Mouse (Mus musculus) left cerebral cortex, postnatal 4 days (tissue): ENCODE results near the gene Mgat5. TPM values are rescaled to one million over a fixed set of nuclear protein-coding genes. Genes with fewer than 3 reads are reported as not detected.

ENCODE experiments used
- DNase-seq: peaks from one replicate; pipeline ENCODE4 v3.0.0-alpha.2; 2022
- intact Hi-C: fragments of 180-260 bp; cut with DNase I; formaldehyde crosslinking; loops from one replicate; pipeline ENCODE4 v1.15.1; 2025
- total RNA-seq, 2 experiments: library from RNA; stranded (reverse); gene quantifications; 2 replicates each; pipeline ENCODE4 v1.2.3; 2021

The Mgat5 gene
- total RNA-seq, 2 experiments from 2014 or later, result 48.2 to 48.9 TPM

DNA sequence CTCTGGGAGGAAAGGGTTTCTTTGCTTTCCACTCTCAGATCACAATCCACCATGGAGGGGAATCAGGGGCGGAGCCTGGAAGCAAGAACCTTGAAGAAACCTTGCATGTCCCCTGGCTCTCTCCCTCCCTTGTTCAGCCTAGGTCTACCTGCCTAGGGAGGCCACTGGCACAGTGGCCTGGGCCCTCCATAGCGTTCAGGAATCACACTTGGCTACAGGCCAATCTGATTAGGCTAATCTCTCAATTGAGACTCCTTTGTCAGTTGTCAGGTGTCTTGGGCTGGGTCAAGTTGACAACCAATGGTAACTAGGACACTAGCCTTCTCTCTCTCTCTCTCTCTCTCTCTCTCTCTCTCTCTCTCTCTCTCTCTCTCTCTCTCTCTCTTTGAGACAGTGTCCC is 12.2 kb downstream of the Mgat5 start:
- no peak for DNase-seq
- intact Hi-C loops, result no loop called here

DNA sequence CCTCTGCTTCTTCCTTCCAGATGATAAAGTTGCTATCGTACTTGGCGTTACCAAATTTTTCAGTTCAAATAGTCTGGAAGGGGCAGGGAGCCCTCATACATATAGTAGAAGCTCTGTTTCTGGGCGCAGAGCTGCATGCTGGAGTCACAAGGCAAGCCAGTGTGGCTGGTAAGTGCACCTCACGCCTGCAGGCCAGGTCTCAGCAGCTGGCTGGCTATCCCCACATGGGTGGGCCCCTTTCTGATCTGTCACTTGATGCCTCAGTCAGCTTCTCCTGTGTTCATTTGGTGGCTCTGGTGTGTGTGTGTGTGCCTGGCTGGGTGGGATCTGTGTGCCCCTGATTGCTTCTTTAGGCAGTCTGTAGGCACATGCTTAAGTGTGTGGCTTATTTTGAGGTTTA is 12.8 kb downstream of the Mgat5 start:
- DNase-seq, result no peak
- intact Hi-C loops, result no loop called here

DNA sequence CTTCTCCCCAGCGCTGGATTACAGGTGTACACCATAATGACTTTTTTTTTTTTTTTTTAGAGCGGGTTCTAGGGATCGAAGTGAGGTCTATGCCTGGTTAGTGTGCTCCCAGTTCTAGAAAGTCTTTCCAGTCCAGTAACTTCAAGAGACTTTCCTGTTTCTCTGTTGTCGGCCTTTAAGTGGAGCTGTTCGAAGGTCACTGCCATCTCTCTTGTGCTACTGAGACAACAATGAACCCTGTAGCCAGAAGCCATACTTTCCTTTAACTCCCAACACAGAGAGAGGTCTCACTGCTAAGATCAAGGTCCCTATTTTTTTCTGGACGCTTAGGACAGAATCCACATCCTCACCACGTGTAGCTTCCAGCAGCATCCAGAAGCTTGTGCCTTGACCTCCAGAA is 13.4 kb downstream of the Mgat5 start:
- intact Hi-C loops, result no loop called here
- no peak for DNase-seq

DNA sequence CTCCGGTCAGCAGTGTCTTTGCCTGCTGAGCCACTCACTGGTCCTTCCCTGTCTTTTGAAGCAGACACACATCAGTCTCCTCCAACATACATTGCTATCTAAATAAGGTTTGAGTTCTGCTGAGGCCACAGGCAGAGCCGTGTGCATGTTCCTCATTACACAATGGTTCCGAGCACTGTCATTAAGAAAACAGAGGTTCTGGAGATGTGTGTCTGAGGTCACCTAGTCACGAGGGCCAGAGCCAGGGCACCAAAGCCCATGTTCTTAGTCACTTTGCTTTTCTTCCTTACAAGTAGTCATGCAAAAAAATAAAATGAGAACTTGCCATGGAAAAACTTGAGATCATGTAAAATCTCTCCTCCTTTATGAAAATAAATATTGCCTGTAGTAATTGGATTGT is 14.3 kb downstream of the Mgat5 start:
- intact Hi-C loops, result no loop called here
- no peak for DNase-seq

DNA sequence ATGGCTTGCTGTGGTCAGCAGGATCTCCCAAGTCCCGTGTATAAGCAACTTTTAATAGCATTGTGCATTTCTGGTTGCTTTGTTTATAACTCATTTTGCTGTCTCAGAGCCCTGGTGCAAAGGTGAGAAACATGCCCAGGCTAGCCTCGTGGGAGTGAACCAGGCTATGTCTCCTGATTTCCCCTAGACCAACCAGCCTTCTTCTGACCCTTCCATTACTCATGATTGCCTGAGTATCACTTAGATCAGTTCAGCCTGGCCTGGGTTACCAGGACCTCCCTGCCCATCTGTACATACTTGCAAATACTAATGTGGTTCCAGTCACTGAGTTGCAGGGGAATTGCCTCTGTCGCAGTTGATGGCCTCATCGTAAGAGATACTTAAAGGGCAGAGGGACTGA is 14.8 kb downstream of the Mgat5 start:
- intact Hi-C loops, result no loop called here
- DNase-seq, result no peak

DNA sequence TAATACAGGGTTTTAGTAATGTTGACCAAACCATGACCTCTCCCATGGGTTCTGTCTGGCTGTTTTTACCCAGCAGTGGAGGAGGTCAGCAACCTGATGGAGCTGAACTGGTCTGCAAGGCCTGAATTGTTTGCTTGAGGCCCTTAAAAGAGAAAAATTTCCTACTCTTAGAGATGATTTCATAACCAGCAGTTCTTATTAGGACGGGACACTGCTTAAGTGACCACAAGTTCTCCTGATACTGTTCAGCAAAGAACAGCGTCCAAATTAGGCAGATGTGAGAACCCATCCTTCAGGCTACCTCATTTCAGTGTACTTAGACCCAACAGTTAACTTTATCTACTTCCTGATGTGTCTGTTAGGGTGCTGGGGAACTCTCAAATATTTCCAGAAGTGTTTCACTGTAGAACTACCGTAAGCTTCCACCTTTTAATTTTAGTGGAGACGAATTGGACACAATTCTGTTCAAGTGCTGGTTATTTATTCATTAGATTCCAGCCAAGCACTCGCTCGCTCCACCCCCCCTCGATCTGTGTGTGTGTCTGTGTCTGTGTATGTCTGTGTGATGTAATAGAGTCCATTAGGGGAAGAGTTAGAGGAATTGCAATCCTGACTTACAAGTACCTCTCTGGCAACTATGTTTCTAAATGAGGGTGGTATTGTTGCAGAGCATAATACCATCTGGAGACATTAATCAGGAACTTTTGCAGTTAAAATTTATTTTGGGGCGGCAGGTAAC is 17.4 kb downstream of the Mgat5 start:
- no peak for DNase-seq
- intact Hi-C loops, result no loop called here

DNA sequence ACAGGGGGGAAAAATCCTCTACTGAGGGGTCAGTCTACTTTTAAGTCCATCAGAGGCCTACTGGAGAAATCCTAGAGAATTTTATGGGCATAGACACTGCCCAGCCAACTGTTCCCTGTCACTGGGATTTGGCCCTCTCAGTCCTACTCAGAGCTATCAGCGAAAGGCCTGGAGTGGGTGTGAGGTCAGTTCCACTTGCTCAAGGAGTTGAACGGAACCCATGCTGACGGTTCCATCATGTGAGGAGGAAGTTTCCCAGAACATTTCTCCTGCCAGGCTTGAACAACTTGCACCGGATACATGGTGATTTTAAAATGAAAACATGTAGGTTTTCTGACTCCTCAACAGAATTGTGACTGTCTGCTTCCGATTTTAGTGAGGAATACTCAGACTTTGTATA is 20.2 kb downstream of the Mgat5 start:
- intact Hi-C loops, result no loop called here
- no peak for DNase-seq

DNA sequence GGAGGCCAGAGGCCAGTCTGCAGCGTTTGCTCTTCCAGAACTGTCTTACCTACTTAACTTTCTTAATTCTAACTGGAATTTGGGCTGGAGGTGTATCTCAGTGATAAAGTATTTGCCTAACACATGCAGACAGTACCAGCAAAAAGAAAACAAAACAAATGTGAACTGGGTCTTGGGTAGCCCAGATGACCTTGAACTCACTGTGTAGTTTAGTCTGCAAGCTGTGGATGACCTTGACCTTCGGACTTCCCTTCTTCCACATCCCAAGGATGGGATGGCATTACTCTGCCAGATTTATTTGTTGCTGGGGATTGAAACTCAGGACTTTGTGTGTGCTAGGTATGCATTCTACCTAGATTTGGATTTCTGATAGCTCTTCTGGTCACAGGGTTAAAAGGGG is 24.2 kb downstream of the Mgat5 start:
- DNase-seq, result no peak
- intact Hi-C loops, result no loop called here

DNA sequence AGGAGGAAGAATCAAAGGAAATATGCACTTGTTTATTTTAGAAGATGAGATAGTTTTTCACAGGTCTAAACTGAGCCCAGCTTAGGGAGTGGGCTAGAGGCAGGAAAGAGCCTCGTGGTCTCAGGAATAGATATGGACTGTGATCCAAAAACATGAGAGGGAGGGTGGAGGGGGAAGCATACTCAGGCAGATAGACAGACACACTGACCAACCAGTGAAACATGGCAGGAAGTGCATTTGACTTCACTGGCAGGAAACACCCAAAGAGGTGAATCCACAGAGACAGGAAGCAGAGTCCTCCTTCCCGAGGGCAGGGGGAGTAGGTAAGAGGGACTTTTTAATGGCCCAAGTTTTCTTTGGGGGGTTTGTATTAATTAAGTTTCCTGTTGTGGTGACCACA is 25.7 kb downstream of the Mgat5 start:
- no peak for DNase-seq
- intact Hi-C loops, result no loop called here

DNA sequence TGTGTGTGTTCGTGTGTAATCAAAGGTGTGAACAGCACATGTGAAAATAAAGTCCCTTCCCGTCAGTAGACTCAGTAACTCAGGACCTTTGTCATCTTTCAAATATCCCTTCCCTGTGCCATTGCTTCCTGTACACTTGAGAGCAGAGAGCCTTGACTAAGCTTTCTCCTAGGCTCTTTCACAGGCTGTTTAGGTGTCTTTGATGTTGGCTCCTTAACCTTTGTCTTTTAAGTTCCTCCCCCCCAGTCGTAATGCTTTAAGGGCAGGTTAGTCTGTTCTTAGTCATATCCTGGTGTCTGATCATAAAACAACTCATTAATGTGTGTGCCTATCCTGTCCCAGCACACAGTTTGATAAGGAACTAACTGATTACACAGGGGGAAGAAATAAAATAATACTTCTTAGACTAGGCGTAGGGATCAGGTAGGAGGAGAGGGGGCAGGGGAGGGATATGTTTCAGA is 28.4 kb downstream of the Mgat5 start:
- intact Hi-C loops, result no loop called here
- no peak for DNase-seq

DNA sequence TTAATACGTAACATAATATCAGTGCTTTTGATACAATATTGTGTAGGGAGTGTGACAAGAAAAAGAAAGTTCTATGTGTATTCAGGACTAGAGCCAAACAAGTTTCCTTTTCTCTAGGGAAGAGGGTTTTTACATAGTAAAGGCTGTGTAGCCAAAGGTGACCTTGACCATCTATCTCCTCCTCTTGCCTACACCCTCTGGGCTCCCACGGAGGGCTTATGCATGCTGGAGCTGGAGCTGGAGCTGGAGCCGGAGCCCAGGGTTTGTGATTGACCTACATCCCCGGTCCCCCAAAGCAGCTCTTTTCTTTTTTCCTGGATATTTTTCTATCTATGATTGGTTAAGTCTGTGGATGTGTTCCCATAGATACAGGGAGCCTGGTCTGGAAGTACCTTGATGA is 30.3 kb downstream of the Mgat5 start:
- no peak for DNase-seq
- intact Hi-C loops, result no loop called here

DNA sequence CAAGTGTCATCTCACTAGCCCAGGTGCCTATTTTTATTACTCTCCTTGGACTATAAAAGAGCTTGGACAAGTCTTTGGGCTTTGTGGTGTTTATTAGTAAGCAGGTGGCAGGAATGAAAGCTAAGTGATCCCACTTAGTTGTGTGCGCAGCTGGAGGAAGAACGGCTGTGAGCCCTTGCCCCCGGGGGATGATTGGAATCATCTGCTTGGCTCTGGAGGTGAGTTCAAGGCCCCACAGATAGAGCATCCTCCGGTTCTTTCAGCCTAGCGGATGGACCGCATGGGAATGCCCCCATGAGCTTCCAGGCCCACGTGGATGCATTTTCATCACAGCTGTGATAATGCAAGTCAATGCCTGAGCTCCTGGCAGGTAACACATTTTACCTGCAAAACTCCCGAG is 31.6 kb downstream of the Mgat5 start:
- DNase-seq, result no peak
- intact Hi-C loops, result no loop called here

DNA sequence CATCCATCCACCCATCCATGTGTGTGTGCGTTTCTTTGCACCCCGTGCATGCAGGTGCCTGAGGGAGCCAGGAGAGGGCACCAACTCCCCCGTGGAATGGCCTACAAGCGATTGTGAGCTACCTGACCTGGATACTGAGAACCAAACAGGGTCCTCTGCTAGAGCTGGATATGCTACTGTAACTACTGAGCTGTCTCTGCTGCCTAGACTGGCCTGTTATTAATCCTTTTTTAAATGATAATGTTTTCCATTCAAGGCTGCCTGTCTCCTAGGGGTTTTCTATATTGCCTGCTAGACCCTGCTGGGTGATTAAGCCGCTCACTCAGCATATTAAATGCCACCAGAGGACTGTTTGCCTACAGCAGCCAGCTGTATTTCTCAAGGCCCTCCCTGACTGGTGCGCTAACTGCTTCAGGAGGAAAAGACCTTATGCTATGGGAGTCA is 34.1 kb downstream of the Mgat5 start:
- intact Hi-C loops, result no loop called here
- no peak for DNase-seq

DNA sequence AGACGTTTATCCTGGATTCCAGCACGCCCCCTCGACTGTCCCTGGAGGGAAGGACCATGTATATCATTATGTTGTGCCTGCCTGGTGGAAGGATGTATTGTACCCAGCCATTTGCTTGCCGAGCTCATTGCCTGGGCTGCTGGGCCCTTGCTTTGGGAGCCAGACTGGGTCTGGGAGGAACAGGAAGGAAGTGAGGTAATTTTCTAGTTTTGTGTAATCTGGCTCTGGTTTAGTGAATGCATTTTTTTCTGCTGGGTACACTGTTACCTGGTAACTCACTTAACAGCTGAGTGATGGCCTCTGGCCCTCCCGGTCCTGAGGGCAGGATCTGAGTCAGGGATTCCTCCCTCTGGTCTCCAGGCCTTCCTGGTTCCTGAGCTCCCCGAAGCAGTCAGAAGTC is 35.1 kb downstream of the Mgat5 start:
- DNase-seq, result no peak
- intact Hi-C loops, result no loop called here

DNA sequence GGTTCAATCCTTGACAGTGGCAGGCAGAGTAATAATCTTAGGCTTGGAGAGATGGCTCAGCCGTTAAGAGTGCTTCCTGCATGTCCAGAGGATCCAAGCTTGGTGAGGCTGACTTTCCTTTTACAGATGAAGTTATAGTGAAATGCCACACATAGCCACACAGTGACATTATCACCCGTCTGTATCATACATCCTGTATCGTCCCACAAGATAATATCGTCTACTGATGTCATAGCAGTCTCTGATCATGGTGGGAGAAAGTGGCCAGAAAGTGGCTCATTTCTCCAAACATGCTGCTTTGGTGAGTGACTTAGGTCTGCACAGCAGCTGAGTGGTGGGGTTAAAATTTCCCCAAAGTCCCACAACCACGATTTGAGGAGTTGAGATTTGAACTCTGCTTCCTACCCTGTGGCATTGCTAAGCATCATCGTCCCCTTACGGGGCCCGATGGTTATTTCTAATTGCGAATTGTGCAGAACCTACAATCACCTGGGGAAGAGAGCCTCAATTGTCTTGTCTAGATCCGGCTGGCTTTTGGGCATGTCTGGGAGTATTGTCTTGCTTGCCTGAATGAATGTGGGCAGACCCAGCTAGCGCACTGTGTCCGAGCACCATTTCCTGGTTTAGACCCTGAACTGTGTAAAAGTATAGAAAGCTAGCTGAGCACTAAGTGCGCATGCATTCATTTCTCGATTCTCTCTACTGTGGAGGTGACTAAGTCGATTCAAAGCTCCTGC is 37.5 kb downstream of the Mgat5 start:
- no peak for DNase-seq
- intact Hi-C loops, result no loop called here

DNA sequence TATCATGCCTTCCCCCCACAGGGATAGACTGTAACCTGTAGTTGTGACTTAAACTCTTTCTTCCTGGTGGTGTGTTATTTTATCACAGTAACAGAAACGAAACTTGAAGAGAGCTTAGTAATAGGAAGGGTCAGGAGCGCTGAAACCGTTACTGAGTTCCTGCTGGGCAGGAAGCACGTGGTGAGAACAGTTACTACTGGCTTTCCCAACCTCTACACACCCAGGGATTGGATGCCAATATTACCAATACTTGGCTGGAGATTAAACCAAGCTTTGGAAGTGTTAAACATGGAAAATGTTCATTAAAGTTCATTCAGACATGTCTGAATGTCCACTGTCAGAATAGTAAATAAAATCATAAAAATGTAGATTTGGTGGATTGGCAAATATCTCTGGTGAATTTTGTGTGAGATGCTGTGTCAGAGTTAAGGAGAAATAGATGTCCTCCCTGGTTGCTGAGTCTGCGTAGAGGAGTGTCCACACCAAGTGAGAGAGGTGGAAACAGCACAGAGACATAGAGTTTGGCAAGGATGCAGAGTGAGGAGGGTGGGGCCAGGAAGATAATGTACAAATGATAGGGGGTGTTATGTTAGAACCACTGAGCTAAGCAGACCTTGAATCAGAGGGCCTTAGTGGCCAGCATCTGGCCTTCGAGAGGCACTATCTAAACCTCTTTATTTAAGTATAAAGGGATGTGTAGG is 38.2 kb downstream of the Mgat5 start:
- no peak for DNase-seq
- intact Hi-C loops, result no loop called here

DNA sequence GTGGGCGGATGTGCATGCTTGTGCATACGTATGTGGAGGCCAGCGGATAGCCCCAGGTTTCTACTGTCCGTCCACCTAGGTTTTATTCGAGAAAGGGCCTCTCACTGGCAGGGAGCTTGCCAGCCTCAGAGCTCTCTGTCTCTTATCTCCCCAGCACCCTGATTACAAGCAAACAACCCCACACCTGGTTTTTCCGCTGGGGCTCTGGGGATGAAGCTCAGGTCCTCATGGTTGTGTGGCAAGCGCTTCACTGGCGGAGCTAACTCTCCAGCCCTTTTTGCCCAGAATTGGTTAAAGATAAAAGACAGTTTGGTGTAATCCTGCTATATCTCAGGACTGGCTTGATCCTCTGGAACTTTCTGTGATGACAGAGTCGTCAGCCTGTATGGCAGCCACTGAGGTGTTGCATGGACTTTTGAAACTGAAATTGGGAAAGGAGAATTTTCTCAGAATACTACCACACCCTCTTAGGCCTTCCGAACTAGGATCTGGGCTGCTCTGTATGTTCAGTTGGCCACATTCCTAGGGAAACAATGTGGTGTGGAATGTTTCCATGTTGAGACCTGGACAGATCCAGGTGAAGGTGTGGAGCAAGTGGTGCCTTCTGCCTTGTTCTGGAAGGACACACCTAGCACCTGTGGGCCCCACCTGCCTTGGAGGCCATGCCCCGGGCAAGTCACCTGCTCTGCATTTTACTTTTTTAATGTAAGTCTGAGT is 39.4 kb downstream of the Mgat5 start:
- DNase-seq, result no peak
- intact Hi-C loops, result no loop called here

DNA sequence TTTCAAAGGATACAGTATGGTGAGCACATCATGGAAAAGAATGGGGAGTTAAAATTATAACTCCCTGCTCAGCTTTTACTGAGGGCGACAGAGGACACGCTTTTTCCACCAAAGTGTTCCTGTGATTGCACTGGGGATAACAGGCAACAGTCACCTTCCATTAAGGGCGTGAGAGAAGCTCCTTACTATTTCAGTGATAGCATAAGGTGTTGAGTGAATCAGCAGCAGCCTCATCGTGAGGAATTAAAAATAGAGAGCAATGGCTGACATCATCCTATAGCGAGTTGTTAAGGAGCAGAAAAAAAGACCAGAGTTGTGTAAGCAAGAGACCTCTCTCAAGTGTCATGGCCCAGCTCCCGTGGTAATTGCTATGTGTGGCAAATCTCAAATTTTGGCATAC is 41.3 kb downstream of the Mgat5 start:
- intact Hi-C loops, result no loop called here
- DNase-seq, result no peak

DNA sequence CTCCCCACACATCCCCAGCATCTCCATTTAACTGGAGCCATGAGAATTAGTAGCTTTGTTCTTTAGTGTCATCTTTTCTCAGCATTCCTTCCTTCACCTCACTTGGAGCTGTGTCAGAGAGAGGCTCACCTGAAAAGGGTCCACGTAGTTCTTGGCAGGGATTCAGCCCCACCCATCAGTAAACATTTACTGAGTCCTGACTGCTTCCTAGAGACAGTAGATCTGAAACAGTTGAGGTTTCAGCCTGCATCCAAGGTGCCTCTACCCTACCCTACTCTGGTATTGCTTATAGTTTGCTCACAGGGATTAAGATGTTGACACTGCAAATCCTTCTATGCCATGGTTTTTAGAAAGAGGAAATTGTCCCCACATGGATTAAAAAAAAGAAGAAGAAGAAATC is 43.6 kb downstream of the Mgat5 start:
- DNase-seq, result no peak
- intact Hi-C loops, result no loop called here

DNA sequence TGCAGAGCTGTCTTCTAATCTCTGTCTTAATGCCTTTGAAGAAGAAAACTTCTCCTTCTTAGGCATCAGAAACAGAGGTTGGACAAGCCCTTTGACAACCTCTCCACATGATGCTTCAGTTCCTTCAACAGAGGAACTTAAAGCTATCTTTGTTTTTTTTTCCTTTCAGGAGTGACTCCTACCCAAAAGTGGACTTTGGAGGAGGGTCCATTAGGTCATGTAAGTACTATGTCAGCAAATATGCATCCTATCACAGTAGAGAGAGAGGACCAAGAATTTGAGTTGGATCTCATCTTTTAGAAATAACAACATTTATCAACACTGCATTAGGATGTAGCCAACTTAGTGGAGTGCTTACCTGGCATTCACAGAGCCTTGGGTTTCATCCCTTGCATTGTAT is 44.8 kb downstream of the Mgat5 start:
- intact Hi-C loops, result no loop called here
- no peak for DNase-seq

DNA sequence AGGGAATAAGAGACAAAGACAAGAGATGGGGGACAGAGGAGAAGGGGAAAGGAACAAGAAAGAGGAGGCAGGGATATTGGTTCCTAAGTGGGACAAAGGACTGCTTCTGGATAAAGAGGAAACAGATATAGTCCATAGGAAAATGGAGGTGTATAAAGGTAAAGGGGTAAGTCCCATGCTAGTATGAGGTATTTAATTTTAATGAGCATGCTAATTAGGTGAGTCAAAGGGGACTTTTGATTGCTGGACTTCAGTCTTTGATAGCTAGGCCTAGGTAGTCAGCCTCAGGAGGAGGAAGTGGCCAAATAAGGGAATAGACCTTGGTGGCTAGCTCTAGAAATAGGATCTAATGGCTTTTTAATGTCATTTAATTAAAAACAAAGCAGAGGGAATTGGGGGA is 45.5 kb downstream of the Mgat5 start:
- intact Hi-C loops, result no loop called here
- no peak for DNase-seq
